Mouse (Mus musculus): Measurements from ENCODE around the gene Tox4.

The Tox4 gene

GRCm38 (mm10) chr14:52313931-52314807 is 35.2 kb downstream of the Tox4 start:
- DNase-seq: no peak

- DNase-seq: no peak
Measured at GRCm38 (mm10) chr14:52314808-52315150, 35.8 kb downstream of the Tox4 start.

GRCm38 (mm10) chr14:52315283-52315780 is 36.4 kb downstream of the Tox4 start:
- DNase-seq: no peak

GRCm38 (mm10) chr14:52315792-52316440 is 37.0 kb downstream of the Tox4 start:
- DNase-seq: peak; percentile 81

GRCm38 (mm10) chr14:52316441-52317225 is 37.7 kb downstream of the Tox4 start:
- peak; percentile 49 for DNase-seq

- no peak for DNase-seq
Measured at GRCm38 (mm10) chr14:52319361-52319760, 40.4 kb downstream of the Tox4 start.

GRCm38 (mm10) chr14:52325890-52326289 is 46.9 kb downstream of the Tox4 start:
- no peak for DNase-seq

- no peak for DNase-seq
Measured at GRCm38 (mm10) chr14:52327375-52327901, 48.5 kb downstream of the Tox4 start.

- no peak for DNase-seq
Measured at GRCm38 (mm10) chr14:52327910-52328812, 49.2 kb downstream of the Tox4 start, which contains the start of gene Sall2. TSS of gene Sall2 (minus strand) at chr14:52328762.

- DNase-seq: no peak
Measured at GRCm38 (mm10) chr14:52331069-52331750, 52.3 kb downstream of the Tox4 start.

- no peak for DNase-seq
Measured at GRCm38 (mm10) chr14:52332171-52332570, 53.2 kb downstream of the Tox4 start.

GRCm38 (mm10) chr14:52338751-52339511 is 60.0 kb downstream of the Tox4 start:
- DNase-seq: peak; percentile 76

GRCm38 (mm10) chr14:52339512-52339852 is 60.5 kb downstream of the Tox4 start:
- DNase-seq: no peak
